Mouse (Mus musculus) adrenal gland, postnatal 4 days (tissue): Measurements from ENCODE around the gene Gm525. TPM values are rescaled to one million over a fixed set of nuclear protein-coding genes. Genes with fewer than 3 reads are reported as not detected.
"Not testable (repeated sequence)": the region's sequence is repeated elsewhere in the genome, so short reads cannot be mapped to it uniquely, and the experiment has no call there.

Experiments
- DNase-seq, 2 experiments: peaks; one replicate each; pipeline ENCODE4 v3.0.0; 2021 to 2022; ENCODE audit warnings: low spot score in 2 of 2, mixed read lengths in 2 of 2
- total RNA-seq, 2 experiments: library from RNA; stranded (reverse); gene quantifications; 2 replicates each; pipeline ENCODE4 v1.2.3; 2021

Gene Gm525
- total RNA-seq, 2 experiments from 2014 or later = 0.62 TPM; not detected in 1

- no peak for DNase-seq
These were observed 12.3 kb upstream of the Gm525 start for GRCm38 (mm10) chr11:89061362-89061761.

GRCm38 (mm10) chr11:89064312-89064711 lies 9.3 kb upstream of the Gm525 start:
- no peak for DNase-seq

- no peak for DNase-seq
These were observed 8.3 kb upstream of the Gm525 start for GRCm38 (mm10) chr11:89065297-89065696.

- DNase-seq = no peak
These were observed 7.5 kb upstream of the Gm525 start for GRCm38 (mm10) chr11:89066126-89066525.

GRCm38 (mm10) chr11:89066750-89067149 lies 6.9 kb upstream of the Gm525 start, which contains the start of gene Dgke:
TSS of gene Dgke (minus strand) at chr11:89066850.
- no peak for DNase-seq

- DNase-seq = no peak
These were observed 6.3 kb upstream of the Gm525 start for GRCm38 (mm10) chr11:89067301-89067822.

GRCm38 (mm10) chr11:89067871-89068490 lies 5.7 kb upstream of the Gm525 start:
- no peak for DNase-seq

- DNase-seq = no peak
These were observed 5.0 kb upstream of the Gm525 start for GRCm38 (mm10) chr11:89068649-89069048.

GRCm38 (mm10) chr11:89069303-89069702 lies 4.3 kb upstream of the Gm525 start:
- DNase-seq = peak in 1 of 2 experiments; percentile 38

GRCm38 (mm10) chr11:89071522-89071921 lies 2.1 kb upstream of the Gm525 start:
- no peak for DNase-seq

GRCm38 (mm10) chr11:89074783-89075413 lies 1.3 kb downstream of the Gm525 start:
- no peak for DNase-seq

- DNase-seq = no peak
These were observed 2.8 kb downstream of the Gm525 start for GRCm38 (mm10) chr11:89076370-89076821.

GRCm38 (mm10) chr11:89077601-89078000 lies 4.0 kb downstream of the Gm525 start:
- DNase-seq = no peak

GRCm38 (mm10) chr11:89078305-89078704 lies 4.7 kb downstream of the Gm525 start:
- no peak for DNase-seq

- DNase-seq = no peak
These were observed 5.5 kb downstream of the Gm525 start for GRCm38 (mm10) chr11:89078996-89079680.

GRCm38 (mm10) chr11:89081906-89082305 lies 8.3 kb downstream of the Gm525 start:
- not testable (repeated sequence) for DNase-seq

- DNase-seq = not testable (repeated sequence)
These were observed 9.1 kb downstream of the Gm525 start for GRCm38 (mm10) chr11:89082691-89083090.

GRCm38 (mm10) chr11:89084601-89085000 lies 11.0 kb downstream of the Gm525 start:
- DNase-seq = no peak

GRCm38 (mm10) chr11:89086208-89086809 lies 12.7 kb downstream of the Gm525 start:
- no peak for DNase-seq

- no peak for DNase-seq
These were observed 15.1 kb downstream of the Gm525 start for GRCm38 (mm10) chr11:89088754-89089153.

- not testable (repeated sequence) for DNase-seq
These were observed 16.7 kb downstream of the Gm525 start for GRCm38 (mm10) chr11:89090359-89090758.
